Mouse (Mus musculus): ENCODE data around the gene Tspan18. TPM values are rescaled to one million over a fixed set of nuclear protein-coding genes. Genes with fewer than 3 reads are reported as not detected.

Tspan18 gene
- polyA plus RNA-seq, 1 experiment from 2014 or later = 16.9 TPM

DNA sequence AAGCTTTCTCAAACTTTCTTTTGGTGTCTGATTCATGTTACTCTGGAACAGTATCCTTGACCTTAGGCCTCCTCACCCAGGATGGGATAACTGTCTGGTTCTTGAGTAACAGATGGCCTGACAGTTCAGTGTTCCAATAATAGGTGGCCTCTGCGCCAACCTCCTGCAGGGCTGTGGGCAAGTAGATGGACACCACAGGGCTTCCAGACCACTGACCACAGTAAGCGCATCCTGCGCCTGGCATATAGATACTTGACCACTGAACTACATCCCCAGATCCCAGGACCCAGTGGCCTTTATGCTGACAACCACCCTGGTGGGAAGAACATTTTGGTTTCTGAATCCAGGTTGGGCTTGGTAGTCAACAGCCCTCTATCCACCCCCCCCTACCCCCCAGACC lies 114.7 kb downstream of the Tspan18 start:
- Histone ChIP-seq H3K4me3 (no peak overlapping the region), H3K4me2 (replicated peaks) (no peak overlapping the region), H3K36me3 (no peaks in the 10 kb centered on the region), H3K27ac (replicated peaks) (no peak overlapping the region), H3K4me1 (peaks cover 18% of the 10 kb centered on the region), H3K9me3 (no peaks in the 10 kb centered on the region), H3K27me3 (no peaks in the 10 kb centered on the region), H3K9ac (replicated peaks) (no peak overlapping the region)
- ATAC-seq (replicated peaks) = no peak
- 96% methylated on average over 3 of the region's 3 CpGs for WGBS

DNA sequence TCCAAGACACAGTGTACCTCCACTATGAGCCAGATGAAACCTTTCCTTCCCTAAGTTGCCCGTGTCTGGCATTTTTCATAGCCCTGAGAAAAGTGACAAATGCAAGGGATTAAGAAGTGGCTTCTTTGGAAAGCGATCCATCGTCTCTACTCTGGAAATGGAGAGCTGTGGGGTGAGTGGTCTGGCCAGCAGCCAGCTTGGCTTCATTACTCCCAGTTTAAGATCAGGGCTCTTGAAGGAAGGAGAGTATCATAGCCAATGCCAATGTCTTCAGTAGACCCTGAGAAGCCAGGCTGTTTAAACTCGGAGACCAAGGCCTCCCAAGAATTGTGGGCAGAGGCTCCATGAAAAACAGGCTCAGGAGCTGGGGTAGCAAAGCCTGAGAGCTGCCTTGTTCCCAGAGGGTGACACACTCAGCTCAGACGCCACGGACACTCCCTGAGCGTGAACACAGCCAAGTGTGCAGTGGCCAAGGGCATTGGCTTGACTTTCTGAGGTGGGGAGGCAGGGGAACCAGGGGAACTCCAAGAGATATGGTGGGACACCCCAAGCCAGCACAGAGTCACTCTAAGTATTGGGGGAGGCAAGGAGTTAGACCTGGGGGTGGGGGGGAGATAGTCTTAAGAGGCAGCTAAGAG lies 115.8 kb downstream of the Tspan18 start:
- Histone ChIP-seq H3K27ac (replicated peaks) (no peak overlapping the region), H3K9ac (replicated peaks) (no peak overlapping the region), H3K27me3 (no peaks in the 10 kb centered on the region), H3K4me1 (peaks cover 18% of the 10 kb centered on the region), H3K9me3 (no peaks in the 10 kb centered on the region), H3K4me2 (replicated peaks) (no peak overlapping the region), H3K4me3 (no peak overlapping the region), H3K36me3 (no peaks in the 10 kb centered on the region)
- 64% methylated on average over 7 of the region's 7 CpGs for WGBS
- no peak for ATAC-seq (replicated peaks)

DNA sequence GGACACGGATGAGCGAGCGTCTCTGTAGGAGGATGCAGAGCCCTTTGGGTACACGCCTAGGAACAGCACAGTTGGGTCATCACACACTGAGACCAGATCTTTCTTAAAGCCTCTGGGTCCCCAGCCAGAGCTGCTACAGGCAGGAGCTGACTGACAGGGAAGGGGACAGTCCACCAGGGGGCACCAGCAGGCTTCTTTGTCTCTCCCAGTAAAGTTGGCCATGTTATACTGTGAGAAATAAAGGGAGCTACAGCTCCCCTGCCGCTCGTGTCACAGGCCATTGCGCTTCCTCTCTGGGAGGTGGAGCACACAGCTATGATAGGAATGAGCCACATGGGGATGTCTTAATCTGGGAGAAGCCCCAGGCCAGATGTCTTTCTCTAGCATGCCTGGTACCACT lies 117.3 kb downstream of the Tspan18 start:
- ATAC-seq (replicated peaks) = peak; percentile 79
- Histone ChIP-seq H3K9ac (replicated peaks) (no peak overlapping the region), H3K27ac (replicated peaks) (peak overlapping the region; percentile 47; the same call in 1 of the 2 replicates)

DNA sequence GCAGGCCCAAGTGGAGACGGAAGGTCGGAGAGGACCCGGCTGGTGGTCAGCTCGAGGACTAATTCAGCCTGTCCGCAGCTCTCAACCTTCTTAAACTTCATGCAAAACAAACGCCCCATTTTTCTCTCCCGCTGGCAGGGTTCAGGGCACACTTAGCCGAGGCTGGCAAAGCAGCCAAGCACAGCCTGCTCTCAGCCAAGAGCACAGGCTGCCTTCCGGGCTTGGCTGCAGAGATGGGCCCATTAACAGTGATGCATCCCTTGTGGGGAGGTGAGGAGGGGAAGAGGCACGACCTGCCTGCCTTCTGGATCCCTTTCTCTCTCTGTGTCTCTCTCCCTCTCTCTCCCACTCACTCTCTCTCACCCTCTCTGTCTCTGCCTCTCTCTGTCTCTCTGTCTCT lies 118.5 kb downstream of the Tspan18 start:
- WGBS = 71% methylated on average over 10 of the region's 10 CpGs
- H3K9ac ChIP-seq (replicated peaks) = no peak overlapping the region
- H3K4me3 ChIP-seq = no peak overlapping the region
- no peaks in the 10 kb centered on the region for H3K9me3 ChIP-seq
- H3K27ac ChIP-seq (replicated peaks) = peak overlapping the region; percentile 43; the same call in 1 of the 2 replicates
- no peak for ATAC-seq (replicated peaks)
- no peak overlapping the region for H3K4me2 ChIP-seq (replicated peaks)
- no peaks in the 10 kb centered on the region for H3K27me3 ChIP-seq
- H3K36me3 ChIP-seq = 0 out of 2 replicates have a peak, but pooled peaks cover 4% of the 10 kb centered on the region
- peaks cover 14% of the 10 kb centered on the region for H3K4me1 ChIP-seq

More for the DNA sequence above, 117.3 kb downstream of the Tspan18 start:
- no peaks in the 10 kb centered on the region for H3K9me3 ChIP-seq
- H3K4me2 ChIP-seq (replicated peaks) = no peak overlapping the region
- H3K4me1 ChIP-seq = peaks cover 18% of the 10 kb centered on the region
- H3K27me3 ChIP-seq = no peaks in the 10 kb centered on the region
- 16% methylated on average over 7 of the region's 7 CpGs for WGBS
- no peak overlapping the region for H3K4me3 ChIP-seq
- H3K36me3 ChIP-seq = no peaks in the 10 kb centered on the region

DNA sequence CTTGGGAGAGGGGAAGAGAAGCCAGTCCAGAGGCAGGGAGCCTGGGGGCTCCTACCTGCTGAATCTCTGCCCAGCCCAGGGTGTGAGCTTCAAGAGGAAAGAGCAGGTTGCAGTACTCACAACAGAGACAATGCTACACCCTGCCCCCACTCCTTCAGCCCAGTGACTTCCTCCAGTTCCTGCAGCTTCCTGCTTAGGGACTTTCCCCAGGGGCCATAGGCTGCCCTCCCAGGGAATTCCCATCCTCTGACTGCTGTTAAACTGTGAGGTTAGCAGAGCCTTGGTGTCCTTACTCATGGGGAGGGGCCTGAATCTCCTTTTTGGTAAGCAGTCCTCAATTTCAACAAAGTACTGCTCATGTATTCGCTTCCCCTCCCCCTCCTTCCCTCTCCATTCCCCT lies 120.1 kb downstream of the Tspan18 start:
- no peaks in the 10 kb centered on the region for H3K9me3 ChIP-seq
- H3K4me3 ChIP-seq = no peak overlapping the region
- H3K4me2 ChIP-seq (replicated peaks) = no peak overlapping the region
- peaks cover 10% of the 10 kb centered on the region for H3K4me1 ChIP-seq
- no peak for ATAC-seq (replicated peaks)
- H3K27ac ChIP-seq (replicated peaks) = no peak overlapping the region
- no peak overlapping the region for H3K9ac ChIP-seq (replicated peaks)
- 94% methylated on average over 1 of the region's 1 CpGs for WGBS
- H3K27me3 ChIP-seq = no peaks in the 10 kb centered on the region
- H3K36me3 ChIP-seq = 0 out of 2 replicates have a peak, but pooled peaks cover 4% of the 10 kb centered on the region

DNA sequence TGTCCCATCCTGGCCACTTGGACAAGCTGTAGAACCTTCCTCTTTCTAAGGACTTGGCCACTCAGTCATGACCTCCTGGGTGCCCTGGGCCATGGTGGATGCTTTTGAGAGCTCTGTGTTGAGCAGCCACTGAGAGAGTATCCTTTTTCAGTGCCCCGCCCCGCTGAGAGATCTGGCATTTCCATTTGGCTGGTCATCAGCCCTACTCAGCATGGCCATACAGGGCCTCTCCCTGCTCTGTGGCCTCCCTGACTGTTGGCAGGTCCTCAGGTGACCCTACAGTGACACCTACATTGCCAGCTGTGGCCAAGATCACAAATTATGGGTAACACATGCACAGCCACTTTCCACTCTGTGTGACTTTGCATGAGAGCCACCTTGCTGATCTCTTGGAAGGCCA lies 121.4 kb downstream of the Tspan18 start:
- Histone ChIP-seq H3K4me3 (no peak overlapping the region), H3K27ac (replicated peaks) (no peak overlapping the region), H3K4me2 (replicated peaks) (no peak overlapping the region), H3K36me3 (0 out of 2 replicates have a peak, but pooled peaks cover 4% of the 10 kb centered on the region), H3K27me3 (no peaks in the 10 kb centered on the region), H3K9me3 (no peaks in the 10 kb centered on the region), H3K9ac (replicated peaks) (no peak overlapping the region), H3K4me1 (peaks cover 10% of the 10 kb centered on the region)
- ATAC-seq (replicated peaks) = no peak
- WGBS = 94% methylated on average over 2 of the region's 2 CpGs

DNA sequence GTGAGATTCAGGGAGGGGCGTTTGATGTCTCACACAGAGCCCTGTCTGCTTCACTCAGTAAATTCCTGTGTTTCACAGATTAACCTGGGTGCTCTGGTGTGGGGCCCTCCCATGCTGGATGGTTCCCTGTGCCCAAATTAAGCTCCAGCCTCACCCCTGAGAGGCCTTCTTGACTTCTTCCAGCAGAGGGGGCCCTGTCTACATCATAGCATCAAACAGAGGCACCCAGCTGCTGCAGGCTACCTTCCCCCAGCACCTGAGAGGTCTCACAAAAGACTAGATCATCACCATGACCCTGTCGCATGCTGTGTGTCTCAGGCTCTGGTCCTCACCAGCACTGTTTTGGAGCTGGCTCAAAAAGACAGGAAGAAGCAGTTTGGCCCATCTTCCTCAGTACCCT lies 121.9 kb downstream of the Tspan18 start:
- Histone ChIP-seq H3K27ac (replicated peaks) (no peak overlapping the region), H3K9me3 (no peaks in the 10 kb centered on the region), H3K27me3 (no peaks in the 10 kb centered on the region), H3K4me3 (no peak overlapping the region), H3K4me2 (replicated peaks) (no peak overlapping the region), H3K36me3 (0 out of 2 replicates have a peak, but pooled peaks cover 4% of the 10 kb centered on the region), H3K4me1 (peaks cover 9% of the 10 kb centered on the region), H3K9ac (replicated peaks) (no peak overlapping the region)
- no peak for ATAC-seq (replicated peaks)
- 81% methylated on average over 2 of the region's 2 CpGs for WGBS

DNA sequence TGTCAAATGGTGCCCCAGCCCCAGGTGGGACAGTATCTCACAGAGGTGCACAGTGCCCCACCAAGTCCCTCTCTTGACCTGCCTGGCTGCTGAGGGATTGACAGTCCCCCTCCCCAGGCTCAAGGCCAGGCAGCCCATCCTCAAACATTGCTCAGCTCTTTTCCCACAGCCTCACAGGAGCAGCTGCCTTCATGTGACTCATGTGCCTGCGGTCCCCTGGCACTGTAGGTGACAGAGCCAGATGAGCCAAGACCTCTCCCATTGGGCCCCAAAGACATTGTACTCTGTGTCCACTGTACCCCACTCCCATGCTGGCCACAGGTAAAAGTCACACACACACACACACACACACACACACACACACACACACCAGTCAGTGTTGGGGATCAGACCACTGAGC lies 128.2 kb downstream of the Tspan18 start:
- Histone ChIP-seq H3K27me3 (no peaks in the 10 kb centered on the region), H3K9me3 (no peaks in the 10 kb centered on the region), H3K4me1 (peaks cover 10% of the 10 kb centered on the region), H3K4me3 (no peak overlapping the region), H3K36me3 (peaks cover 7% of the 10 kb centered on the region), H3K4me2 (replicated peaks) (no peak overlapping the region), H3K27ac (replicated peaks) (no peak overlapping the region), H3K9ac (replicated peaks) (no peak overlapping the region)
- no peak for ATAC-seq (replicated peaks)
- WGBS = 85% methylated on average over 1 of the region's 1 CpGs

DNA sequence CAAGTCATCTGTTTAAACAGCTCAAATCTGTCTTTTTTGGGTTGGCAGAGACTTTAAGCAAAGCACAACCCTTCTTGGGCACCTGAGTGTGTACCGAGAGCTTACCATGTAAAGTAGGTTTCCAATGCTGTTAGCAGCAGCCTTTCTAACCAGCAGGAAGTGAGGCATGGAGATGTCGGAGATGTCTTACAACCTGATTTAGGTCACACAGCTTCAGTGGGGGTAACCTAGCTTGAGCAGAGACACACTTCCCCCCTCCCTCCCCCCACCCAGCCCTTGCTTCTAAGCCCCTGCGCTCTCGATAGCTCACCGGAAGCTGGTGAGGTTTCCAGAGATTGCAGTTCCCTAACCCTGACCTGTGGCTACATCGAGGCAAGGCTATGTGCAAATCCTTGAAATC lies 129.7 kb downstream of the Tspan18 start:
- Histone ChIP-seq H3K4me1 (peaks cover 18% of the 10 kb centered on the region), H3K4me2 (replicated peaks) (no peak overlapping the region), H3K27ac (replicated peaks) (no peak overlapping the region), H3K4me3 (no peak overlapping the region), H3K9me3 (no peaks in the 10 kb centered on the region), H3K9ac (replicated peaks) (no peak overlapping the region), H3K27me3 (no peaks in the 10 kb centered on the region), H3K36me3 (peaks cover 17% of the 10 kb centered on the region)
- no peak for ATAC-seq (replicated peaks)
- WGBS = 83% methylated on average over 6 of the region's 6 CpGs

DNA sequence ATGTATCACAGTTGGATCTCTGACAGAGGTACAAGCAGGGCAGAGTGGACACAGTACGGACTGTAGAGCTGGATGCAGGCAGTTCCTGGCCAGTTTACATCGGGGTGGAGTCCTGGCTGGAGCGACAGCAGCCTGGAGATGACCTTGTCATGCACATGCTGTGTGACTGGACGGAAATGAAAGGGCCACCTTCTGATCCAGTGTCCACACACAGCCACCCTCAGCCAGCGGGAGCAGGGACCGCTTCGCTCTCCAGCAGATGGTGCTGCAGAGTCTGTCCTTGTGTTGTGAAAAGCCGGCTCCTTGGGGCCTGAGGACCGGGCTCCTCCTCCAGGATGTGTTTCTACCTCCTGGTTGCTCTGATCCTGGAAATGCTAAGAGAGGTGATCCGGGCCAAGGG lies 130.6 kb downstream of the Tspan18 start:
- peaks cover 17% of the 10 kb centered on the region for H3K36me3 ChIP-seq
- no peaks in the 10 kb centered on the region for H3K9me3 ChIP-seq
- no peak overlapping the region for H3K27ac ChIP-seq (replicated peaks)
- H3K4me1 ChIP-seq = peaks cover 24% of the 10 kb centered on the region
- no peaks in the 10 kb centered on the region for H3K27me3 ChIP-seq
- no peak overlapping the region for H3K4me3 ChIP-seq
- H3K4me2 ChIP-seq (replicated peaks) = no peak overlapping the region
- 18% methylated on average over 10 of the region's 10 CpGs for WGBS
- peak; percentile 18; the same call in 1 of the 2 replicates for ATAC-seq (replicated peaks)
- no peak overlapping the region for H3K9ac ChIP-seq (replicated peaks)

DNA sequence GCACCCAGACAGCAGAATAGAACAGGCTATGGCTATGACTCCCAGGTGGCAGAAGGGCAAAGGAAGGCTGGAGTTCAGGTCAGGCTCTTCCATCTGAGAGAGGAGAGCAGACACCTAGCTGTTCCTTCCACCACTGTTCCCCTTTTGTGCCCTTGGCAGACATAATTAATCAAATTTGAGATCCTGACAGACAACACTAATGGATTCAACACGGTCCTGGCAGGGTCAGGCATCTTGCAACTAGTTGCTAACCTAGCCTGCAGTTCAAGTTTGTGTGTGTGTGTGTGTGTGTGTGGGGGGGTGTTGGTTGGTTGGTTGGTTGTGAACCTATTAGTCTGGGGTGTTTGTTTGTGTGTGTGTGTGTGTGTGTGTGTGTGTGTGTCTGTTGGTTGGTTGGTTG lies 131.5 kb downstream of the Tspan18 start:
- Histone ChIP-seq H3K4me1 (peaks cover 26% of the 10 kb centered on the region), H3K9ac (replicated peaks) (no peak overlapping the region), H3K27me3 (no peaks in the 10 kb centered on the region), H3K4me2 (replicated peaks) (no peak overlapping the region), H3K4me3 (no peak overlapping the region), H3K27ac (replicated peaks) (no peak overlapping the region; the same call in 1 of the 2 replicates), H3K36me3 (peaks cover 17% of the 10 kb centered on the region), H3K9me3 (no peaks in the 10 kb centered on the region)
- 44% methylated on average over 1 of the region's 1 CpGs for WGBS
- no peak for ATAC-seq (replicated peaks)

DNA sequence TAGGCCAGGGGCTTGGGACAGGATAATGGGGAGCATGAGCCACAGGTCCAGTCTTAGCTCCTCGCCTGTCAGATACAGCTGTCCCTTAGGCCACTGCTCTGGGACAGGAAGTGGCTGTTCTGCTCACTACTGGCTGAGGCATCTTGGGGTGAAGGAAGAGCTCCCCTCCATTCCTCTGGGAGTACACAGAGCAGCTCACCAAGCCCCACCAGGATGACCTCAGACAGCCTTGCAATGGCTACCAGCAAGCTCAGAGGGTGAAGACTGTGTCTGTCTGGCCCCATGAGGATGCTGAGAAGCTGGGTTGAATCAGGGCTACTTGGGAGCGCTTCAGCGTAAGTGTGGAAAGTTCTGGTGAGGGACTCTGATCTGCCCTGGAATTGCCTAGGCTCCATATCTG lies 132.3 kb downstream of the Tspan18 start:
- no peak overlapping the region; the same call in 1 of the 2 replicates for H3K27ac ChIP-seq (replicated peaks)
- H3K9ac ChIP-seq (replicated peaks) = no peak overlapping the region
- H3K36me3 ChIP-seq = peaks cover 21% of the 10 kb centered on the region

More for the DNA sequence above, 132.3 kb downstream of the Tspan18 start:
- no peak for ATAC-seq (replicated peaks)
- no peak overlapping the region for H3K4me2 ChIP-seq (replicated peaks)
- 93% methylated on average over 3 of the region's 3 CpGs for WGBS
- no peaks in the 10 kb centered on the region for H3K27me3 ChIP-seq
- H3K4me1 ChIP-seq = peaks cover 26% of the 10 kb centered on the region
- H3K4me3 ChIP-seq = no peak overlapping the region
- H3K9me3 ChIP-seq = no peaks in the 10 kb centered on the region
